Mouse (Mus musculus) activated CD4-positive, CD25-positive, alpha-beta regulatory T cell, adult 4 months (primary cell): Measurements from ENCODE around the gene Tjp1. TPM values are rescaled to one million over a fixed set of nuclear protein-coding genes. Genes with fewer than 3 reads are reported as not detected.

Source experiments
- ATAC-seq: one replicate; pipeline ENCODE4 v1.8.0; 2017
- polyA plus RNA-seq, 2 experiments: library from polyadenylated mRNA; unstranded; fragments of 100-300 nt; shearing (Covaris generic); gene quantifications; one replicate each; pipeline ENCODE4 v1.2.1; 2017

Gene Tjp1
- polyA plus RNA-seq, 2 experiments from 2014 or later = not detected

DNA sequence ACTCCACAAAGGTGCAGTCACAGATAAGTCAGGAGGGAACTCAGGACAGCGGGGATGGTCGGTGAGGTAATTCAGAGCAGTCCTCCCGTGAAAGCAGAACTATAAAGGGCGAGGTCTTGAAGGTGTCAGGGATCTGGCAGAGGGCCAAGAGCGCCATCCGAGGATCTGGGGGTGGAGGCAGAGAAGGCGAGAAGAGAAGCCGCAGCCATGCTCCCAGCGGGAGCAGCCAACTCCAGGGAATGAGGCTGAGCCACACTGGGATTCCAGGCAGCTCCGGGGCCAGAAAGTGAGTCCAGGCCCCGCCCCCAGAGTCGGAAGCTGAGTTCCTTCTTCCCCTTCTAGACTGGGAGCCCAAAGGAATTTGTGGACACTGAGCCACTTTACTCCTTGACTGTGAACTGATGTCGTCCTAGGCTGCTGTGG is 41.3 kb downstream of the Tjp1 start:
- ATAC-seq = no peak

DNA sequence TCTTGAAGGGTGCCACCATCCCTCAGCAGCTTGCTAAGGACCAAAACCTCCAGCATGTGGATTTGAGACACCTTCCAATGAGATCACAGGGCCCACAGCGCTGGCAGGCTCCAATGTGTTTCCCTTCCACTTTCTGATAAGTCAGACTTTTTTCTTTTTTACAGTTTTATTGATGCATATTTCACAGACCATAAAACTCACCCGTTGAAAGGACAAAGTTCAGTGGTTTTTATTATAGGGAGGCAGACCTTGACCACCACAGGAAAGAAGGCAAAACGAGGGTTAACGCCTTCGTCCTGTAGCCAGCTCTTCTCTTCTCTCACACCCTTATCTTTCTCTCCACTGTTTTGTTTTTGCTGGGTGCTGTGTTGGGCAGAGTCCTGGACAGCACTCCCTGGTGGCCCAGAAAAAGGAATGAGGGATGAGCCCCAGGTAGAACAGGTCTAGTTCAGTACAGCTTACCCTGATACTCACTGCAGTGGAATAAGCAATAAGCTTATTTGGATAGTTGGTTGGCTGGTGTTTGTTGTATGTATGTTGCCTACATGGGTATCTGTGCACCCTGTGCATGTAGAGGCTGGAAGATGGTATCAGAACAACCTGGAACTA is 43.3 kb downstream of the Tjp1 start:
- no peak for ATAC-seq

DNA sequence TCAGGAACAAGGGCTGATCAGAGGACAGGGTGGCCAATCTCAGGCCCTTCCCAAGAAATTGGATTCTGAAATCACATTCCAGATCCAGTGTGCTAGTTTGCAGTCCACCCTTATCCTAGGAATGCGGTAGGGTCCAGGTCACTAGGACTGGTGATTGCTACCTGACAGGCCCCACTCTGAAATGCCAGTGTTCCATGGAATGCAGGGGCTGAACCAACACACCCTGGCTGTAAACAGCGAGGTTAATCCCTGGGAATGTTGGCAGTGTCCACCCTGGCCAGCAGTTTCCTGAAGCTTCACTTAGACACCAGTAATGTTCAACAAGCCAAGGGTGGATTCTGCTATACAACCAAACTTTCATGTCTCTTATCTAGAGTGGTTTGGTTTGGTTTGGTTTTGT is 45.4 kb downstream of the Tjp1 start:
- ATAC-seq = no peak

DNA sequence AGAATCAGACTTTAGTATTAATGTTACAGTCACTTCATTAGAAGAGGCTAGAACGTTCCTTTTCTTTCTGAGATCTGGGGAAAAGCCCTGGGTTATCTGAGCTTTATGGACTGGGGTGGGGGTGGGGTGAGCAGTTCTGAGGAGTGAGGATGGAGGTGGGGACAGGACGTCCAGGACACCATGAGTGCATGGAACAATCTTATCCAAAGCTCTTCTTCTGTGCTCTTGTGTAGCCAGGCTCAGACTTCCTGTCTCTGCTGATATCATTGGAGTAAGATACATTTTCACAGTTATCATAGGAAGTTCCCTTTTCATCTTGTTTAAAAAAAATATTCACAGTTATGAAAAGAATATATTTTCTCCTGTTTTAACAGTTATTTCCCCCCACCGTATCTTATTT is 55.5 kb downstream of the Tjp1 start:
- ATAC-seq = no peak

DNA sequence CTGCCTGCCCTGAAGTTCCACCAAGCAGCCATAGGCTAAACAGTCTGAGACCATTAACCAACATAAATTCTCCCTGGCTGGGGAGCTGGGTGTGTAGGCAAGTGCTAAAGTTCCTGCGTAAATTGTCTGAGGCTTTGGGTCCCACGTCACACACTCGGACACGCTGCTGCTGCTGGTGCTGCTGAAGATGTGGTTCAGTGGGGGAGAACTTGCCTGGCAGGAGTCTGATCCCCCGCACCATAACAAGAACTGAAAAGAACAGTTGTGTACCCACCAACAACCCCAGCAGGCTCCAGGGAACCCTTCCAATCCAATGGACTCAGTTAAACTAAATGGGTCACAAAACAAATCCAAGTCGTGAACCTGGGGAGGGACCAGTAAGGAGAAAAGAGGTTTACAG is 56.2 kb downstream of the Tjp1 start:
- no peak for ATAC-seq

DNA sequence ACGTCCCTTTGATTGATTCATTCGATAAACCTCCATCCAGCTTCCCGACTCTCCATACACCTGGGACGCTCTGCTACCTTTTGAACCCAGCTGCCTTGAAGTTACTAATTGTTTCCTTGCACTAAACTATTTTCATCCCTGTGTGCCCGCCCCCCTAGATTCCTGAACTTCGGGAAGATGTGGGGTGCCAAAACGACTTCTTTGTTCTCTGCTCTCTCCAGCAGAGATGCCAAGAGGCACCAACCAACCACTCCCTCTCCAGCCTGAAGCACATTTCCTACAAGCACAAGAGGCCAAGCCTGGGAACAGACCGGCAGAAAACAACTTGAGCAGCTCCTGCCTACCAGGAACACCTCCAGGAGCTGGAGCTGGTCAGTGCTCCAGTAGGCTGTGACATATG is 57.4 kb downstream of the Tjp1 start:
- no peak for ATAC-seq

DNA sequence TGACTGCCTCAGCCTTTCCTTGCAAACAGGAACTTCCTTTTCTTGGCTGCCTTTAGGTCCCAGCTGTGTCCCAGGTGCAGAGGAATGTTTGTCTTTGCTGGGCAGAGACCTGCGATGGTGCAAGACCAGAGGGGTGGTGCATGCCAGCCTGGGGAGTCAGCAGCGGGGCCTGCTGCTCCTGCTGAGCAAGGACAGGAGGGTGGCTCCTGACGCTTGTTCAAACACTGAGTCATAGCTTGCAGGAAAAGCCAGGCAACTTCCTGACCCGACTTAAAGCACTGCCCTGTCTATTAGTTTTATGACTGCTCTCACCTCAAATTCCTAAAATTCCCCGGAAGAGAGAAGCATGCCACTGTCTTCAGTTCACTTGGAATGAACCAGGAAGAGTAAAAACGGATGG is 57.9 kb downstream of the Tjp1 start:
- ATAC-seq = no peak

DNA sequence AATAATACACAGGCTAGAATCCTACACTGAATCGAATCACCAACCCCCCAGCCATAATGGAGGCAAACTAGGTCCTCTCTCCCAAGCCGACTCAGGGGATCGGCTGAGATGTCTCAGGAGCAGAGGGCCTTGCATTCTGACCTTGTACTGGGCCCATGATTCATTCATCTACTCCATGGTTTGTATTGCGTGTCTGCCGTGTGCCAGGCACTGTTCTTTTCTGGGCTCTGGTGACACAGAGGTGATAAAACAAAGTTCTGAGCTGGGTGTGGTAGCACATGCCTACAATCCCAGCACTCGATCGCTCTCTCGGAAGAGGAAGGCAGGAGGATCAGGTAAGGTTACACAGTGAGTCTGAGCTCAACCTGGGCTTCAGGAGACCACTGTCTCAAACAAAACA is 59.4 kb downstream of the Tjp1 start:
- ATAC-seq = no peak

DNA sequence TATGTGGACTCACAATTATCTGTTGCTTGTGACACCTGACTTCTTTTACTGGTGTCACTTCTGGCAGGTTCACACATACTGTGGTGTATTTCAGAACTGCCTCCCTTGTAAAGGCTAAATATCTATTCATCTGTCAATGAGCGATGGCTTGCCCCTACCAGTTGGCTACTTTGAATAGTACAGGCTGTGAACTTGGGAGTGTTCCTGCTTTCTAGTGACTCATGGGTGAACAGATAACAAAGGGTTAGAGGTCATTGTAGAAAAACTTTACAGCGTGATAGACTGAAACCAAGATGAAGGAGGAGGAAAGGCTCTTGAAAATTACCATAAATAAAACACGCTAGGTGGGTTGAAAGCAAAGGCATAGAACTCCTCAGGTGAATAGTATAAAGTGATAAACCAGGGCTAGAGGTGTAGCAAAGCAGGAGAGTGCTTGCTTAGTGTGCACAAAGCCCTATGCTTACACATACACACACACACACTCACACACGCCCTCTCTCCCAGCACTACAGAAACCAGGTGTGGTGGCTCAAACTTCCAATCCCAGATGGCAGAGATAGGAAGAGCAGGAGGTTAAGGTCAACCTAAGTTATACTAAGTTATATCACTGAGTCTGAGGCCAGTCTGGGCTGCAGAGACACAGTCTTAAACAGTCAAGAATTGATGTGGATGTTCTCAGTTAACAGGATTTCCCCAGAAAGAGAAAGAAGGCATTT is 60.1 kb downstream of the Tjp1 start:
- no peak for ATAC-seq

DNA sequence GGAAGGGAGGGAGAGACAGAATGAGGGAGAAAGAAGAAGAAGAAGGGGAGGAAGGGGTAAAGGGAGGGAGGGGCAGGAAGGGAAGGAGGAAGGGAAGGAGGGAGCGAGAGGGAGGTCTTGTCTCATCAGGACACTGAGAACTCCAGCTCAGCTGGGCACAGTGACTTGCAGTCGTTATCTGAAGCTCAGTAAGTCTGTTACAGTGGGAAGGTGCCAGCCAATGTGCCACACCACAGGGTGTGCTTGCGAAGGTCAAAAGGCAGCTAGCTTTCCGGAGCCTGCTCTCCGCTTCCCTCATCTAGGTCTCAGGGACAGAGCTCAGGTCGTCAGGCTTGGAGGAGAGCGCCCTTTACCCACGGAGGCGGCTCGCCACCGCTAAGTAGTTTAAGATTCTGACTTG is 61.4 kb downstream of the Tjp1 start:
- ATAC-seq = no peak

DNA sequence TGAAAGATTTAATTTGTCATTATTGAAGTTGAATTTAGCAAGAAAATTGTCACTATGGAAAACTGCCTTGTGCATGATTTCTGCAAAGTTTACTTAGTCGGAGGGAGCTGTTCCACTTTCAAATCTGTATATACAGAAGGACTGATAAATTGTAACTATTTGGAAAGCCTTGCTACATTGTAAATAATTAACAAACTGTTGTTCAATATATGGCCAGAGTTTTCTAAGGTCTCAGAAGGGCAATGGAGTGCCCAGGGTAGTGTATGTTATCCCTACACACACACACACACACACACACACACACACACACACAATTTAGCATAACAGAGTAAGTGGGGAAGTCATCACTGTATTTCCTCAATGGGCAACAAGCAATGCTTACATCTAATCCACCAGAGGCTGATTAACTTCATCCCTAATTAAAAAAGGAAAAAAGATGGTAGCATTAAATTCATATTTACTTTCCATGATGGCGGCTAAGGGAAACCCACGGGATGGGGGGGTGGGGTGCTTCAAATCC is 63.0 kb downstream of the Tjp1 start:
- no peak for ATAC-seq

DNA sequence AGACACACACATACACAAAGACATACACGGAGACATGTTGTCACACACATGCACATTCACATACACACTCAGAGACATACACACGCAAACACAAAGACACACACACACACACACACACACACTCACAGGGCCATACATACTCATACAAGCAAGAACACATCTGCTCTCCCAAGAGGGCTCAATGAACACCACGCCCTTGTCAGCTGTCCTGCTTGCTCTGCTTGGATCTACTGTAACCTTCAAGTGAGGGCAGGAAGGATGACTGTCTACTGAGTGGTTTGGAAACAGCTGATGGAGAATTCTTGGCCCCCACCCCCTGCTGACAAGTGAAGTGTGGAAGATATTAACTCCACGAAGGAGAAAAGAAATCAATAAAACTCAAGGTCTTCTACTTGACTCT is 64.1 kb downstream of the Tjp1 start:
- ATAC-seq = no peak

DNA sequence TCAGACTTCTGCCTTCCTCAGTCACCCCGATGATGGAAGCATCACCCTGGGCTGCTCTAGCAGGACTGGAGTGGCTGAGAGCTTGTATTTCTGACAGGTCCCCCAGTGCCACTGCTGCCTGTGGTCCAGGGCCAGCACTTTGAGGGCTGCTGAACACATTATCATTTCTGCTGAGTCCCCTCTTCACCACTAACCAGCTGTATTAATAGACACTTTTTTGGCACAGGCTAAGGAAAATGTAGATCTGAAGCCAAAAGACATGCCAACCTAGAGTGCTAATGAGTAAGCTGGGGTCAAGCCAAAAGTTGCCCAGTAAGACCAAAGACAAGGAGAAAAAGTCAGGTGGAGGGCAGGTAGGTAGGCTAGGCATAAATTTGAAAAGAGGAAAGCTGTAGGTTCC is 66.2 kb downstream of the Tjp1 start:
- no peak for ATAC-seq

DNA sequence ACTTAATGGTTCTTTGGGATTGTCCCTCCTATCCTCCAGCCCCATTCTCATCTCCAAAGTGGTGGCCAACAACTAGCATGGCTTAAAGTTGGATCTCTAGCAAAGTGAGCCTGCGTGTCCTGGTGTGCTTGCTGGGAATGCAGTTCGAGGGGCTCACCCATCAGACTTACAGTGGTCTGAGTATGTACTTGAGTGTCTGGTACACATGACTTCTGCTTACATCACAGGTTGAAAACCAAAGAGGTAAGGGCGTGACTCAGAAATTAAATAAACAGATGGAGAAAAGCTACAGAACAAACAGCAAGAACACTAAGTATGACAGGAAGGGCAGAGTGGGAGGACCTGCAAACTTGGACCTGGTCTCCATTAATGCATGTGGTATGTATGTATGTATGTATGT is 67.4 kb downstream of the Tjp1 start:
- ATAC-seq = no peak

DNA sequence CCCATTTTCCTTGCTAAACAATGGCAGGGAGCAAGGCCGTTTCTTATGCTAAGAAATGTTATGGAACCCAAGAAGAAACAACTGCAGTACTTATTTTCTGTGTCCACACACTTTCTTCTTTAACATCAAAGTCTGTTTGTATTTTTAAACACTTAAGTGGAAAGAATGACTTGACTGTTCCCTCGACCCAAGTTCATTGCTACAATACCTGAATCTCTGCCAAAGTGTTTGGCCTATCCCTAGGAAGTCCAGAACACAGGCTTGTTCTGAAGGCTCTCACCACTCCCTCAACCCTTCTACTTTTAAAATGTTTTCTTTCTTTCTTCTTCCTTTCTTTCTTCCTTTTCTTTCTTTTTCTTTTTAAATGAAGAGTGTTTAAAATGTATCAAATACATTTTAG is 71.5 kb downstream of the Tjp1 start:
- ATAC-seq = no peak

DNA sequence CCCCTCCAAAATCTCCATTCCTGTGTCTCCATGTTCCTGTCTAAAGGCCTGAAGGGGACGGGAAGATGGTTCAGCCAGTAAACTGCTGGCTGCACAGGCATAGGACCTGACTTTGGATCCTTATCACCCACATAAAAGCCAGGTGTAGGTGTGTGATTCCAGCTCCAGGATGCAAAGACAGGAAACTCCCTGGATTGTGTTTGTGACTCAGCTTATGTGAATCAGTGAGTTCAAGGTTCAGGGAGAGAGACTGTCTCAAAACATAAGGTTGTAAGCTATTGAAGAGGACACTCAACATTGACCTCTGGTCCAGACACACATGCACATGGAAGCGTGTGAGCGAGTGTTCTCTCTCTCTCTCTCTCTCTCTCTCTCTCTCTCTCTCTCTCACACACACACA is 72.4 kb downstream of the Tjp1 start:
- no peak for ATAC-seq

DNA sequence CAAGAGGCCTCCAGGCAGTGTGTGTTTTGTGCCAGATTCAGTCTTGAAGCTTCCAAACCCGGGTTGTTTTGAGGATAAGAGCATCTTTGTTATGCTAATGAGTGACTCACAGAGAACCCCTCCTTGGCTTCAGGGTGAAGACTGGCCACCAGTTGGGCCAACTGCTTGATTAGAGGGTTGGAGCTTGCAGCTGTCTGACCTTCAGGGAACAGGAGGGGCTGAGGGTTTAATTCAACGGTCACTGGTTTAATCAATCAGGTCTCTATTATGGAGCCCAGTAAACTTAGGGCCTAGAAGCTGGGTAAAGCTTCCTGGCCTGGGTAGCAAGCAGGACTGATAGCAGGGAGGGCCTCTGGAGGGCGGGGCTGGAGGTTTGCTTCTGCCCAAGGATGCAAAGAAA is 73.3 kb downstream of the Tjp1 start:
- ATAC-seq = no peak

DNA sequence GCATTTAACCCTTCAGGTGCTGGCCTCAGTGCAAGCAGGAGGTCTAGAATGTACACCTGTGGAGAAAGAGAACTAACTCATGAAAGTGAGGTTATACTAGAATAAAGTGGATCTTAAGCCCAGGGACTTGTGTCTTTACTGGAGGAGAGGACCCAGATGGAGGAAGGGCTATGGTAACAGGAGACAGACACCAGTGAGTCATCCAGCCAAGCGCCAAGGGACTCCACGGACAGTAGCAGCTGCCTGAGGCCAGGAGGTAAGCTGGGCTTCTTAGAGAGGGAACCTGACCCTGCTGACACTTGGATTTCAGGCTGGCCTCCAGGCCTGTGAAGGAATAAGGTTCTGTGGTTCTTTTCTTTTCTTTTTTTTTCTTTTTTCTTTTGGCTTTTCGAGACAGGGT is 75.3 kb downstream of the Tjp1 start:
- ATAC-seq = no peak

DNA sequence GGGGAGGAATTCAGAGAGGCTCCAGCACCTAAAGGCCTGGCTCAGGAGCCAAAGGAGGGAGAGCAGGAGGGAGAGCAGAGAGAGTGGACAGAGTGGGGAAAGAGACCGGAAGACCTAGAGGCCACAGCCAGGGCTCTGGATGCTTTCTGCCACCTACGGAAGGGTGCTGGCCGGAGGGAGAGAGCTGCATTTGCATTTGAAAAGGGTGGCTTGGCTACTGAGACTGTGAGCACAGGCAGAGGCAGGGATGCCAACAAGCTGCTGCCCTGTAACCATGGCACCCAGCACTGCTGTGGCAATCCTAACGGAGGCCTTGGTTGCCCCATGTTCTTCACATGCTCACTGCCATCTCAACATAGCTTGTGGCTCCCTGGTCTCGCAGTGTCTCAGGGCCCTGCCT is 77.4 kb downstream of the Tjp1 start:
- ATAC-seq = no peak

DNA sequence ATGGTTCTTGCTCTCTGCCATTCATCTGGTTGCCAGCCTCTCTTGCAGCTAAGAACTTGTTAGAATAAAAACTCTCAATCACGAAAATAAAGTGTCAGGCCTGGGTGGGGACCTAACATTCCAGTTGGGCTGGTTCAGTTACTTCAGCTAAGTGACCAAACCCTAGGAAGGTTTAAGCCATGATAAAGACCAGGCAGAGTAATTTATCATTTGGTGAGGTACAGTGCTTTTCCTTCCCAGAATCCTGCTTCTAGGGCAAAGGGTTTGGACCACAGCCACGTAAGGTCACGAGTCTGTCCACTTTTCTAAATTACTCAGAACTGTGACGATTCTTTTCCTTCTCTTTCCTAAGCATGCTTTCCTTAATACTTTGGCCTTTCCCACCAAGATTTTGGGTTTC is 86.1 kb downstream of the Tjp1 start:
- no peak for ATAC-seq

DNA sequence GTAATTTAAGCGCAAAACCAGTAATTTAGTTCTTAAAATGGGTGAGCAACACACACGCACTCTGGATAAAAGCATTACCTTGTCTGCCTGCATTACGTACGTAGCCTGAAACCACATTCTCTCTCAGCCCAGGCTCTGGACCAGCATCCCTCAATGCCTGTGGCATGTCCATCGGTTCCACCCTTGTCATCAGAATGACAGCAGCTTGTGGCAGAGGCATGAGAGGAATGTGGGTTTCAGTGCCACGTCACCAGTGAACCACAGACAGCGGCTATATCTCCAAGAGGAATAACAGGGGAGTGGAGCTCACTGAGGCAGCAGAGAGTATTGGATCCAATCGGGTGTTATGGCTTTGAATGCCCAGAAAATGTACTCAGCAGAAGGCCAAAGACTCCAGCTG is 88.1 kb downstream of the Tjp1 start:
- no peak for ATAC-seq

DNA sequence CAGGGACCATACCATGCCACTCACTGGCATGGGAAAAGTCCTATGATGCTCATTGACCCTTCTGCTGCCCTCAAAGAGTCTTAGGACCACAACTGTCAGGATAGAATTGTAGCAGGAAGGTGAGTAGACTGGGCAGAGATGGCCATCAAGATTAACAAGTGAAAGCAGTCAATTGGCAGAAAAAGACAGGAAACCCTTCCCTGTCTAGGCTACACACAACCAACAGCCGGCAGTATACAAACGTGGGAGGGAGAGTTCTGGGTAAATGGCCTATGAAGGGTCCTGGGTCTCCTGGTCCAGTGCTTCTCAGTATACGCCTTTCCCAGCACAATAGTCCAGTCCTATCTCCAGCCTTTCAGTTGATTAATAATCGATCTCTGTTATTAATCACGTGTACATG is 89.4 kb downstream of the Tjp1 start:
- ATAC-seq = no peak

DNA sequence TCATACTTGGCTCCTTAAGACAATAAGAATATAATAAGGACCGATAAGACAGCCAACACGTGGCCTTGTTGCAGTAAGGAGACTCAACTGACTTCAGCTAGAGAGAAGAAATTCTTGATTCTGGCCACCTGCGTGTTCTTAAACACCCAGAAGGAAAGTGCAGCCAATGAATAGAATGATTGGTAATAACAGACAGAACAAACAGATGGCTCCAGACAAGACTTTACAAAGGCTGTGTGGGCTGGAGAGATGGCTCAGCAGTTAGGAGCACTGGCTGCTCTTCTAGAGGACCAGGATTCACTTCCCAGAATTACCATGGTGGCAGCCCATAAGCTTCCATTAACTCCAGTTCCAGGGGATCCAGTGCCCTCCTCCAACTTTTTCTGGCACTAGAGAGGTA is 90.7 kb downstream of the Tjp1 start:
- no peak for ATAC-seq

DNA sequence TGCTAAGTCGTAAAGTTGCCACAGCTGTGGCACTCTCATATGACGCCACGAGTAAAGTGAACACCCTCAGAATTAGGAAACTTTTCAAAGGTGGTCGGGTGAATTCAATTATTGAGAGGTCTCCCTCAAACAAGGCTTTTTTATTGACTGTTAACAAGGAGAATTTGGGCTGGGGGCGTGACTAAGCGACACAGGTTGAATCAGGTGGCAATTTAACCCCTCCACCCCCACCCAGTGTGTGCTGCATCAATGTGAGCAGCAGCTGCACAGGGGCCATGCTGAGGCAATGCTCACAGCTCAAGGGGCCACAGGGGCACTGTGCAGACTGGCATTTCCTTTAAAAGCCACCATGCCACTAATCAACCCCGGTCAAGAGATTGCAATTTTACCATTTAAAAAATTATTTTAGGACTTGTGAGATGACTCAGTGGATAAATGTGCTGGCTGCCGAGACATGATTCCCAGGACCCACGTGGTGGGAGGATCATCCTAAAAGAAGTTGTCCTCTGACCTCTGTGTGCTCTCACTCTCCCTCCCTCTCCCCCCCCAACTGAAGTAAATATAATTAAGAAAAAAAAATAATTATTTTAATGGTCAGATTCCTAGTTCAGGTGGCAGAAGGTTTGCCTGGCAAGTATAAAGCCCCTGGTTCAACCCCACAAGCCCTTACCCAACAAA is 96.4 kb downstream of the Tjp1 start:
- no peak for ATAC-seq
